In the genomic region with DNA sequence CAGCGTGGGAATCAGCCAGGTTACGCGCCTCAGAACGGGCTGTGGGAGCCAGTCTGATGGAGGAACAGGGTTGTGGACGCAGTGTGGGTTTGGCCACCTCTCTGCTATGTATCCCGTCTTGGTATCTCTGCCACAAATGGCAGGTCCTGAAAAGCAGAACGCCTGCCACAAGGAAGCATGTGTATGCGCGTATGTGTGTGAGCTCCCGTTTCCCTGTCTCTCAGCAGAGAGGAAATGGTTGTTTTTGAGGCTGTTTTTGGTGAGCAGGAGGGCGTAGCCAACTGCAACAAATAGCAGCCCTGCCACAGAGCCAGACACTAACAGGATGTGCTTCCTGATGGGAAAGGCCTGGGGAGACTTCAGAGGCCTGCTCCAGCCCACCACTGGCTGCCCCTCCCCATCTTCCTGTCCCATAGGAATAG, we compare ENCODE assay signal across 9 mouse cellular contexts. TPM values are rescaled to one million over a fixed set of nuclear protein-coding genes. Genes with fewer than 3 reads are reported as not detected.
DNase-seq lines count a peak whose midpoint lies in the region; ATAC-seq lines count a peak whose summit lies in the region.
"Had no signal": no experiment of that assay in that cellular context is flagged by ENCODE, and none has a peak within 500 bp of the region (broad histone marks: within the 10 kb centered on the region; RNA-seq: fewer than 3 reads in every experiment).

No protein-coding gene starts in this region.

- H3K9me3 ChIP-seq in hindbrain, embryonic 16.5 days (ENCODE audit: control insufficient read depth, low read length), result no peaks in the 10 kb centered on the region
- H3K9me3 ChIP-seq in liver, embryonic 11.5 days (ENCODE audit: control insufficient read depth, low read length), result no peaks in the 10 kb centered on the region
- no peaks in the 10 kb centered on the region for H3K9me3 ChIP-seq in neural tube, embryonic 15.5 days (replicated peaks)

- H3K27me3 ChIP-seq in hindbrain, embryonic 16.5 days (replicated peaks; ENCODE audit: control insufficient read depth, insufficient read depth, low read length), result no peaks in the 10 kb centered on the region
- H3K27me3 ChIP-seq in liver, embryonic 11.5 days (replicated peaks; ENCODE audit: control insufficient read depth, insufficient read depth, low read length), result no peaks in the 10 kb centered on the region
- H3K27me3 ChIP-seq in neural tube, embryonic 15.5 days (replicated peaks), result no peaks in the 10 kb centered on the region

- H3K4me1 ChIP-seq in hindbrain, embryonic 16.5 days (ENCODE audit: control insufficient read depth, insufficient read depth, low read depth, low read length), result peaks cover 9% of the 10 kb centered on the region
- peaks cover 13% of the 10 kb centered on the region for H3K4me1 ChIP-seq in liver, embryonic 11.5 days (replicated peaks; ENCODE audit: control insufficient read depth, insufficient read depth, low read length)
- peaks cover 18% of the 10 kb centered on the region for H3K4me1 ChIP-seq in neural tube, embryonic 15.5 days

- no peak for ATAC-seq in hindbrain, embryonic 16.5 days
- ATAC-seq in liver, embryonic 11.5 days (replicated peaks; ENCODE audit: low FRiP score), result no peak
- no peak for ATAC-seq in neural tube, embryonic 15.5 days (ENCODE audit: low FRiP score)
- ATAC-seq in megakaryocyte, adult 5-6 weeks (ENCODE audit: poor library complexity, severe bottlenecking), result no peak

- H3K4me2 ChIP-seq in hindbrain, embryonic 16.5 days (ENCODE audit: low read length), result 0 out of 2 replicates have a peak overlapping the region, but pooled peaks have one; percentile 10
- H3K4me2 ChIP-seq in liver, embryonic 11.5 days, result peak overlapping the region; percentile 6
- H3K4me2 ChIP-seq in neural tube, embryonic 15.5 days, result peak overlapping the region; percentile 17; the same call in 1 of the 2 replicates

- WGBS in hindbrain, embryonic 16.5 days, result 90% methylated on average over 11 of the region's 11 CpGs
- WGBS in liver, embryonic 11.5 days, result 62% methylated on average over 11 of the region's 11 CpGs
- 86% methylated on average over 11 of the region's 11 CpGs for WGBS in neural tube, embryonic 15.5 days

- H3K27ac ChIP-seq in hindbrain, embryonic 16.5 days (ENCODE audit: low read depth, low read length), result no peak overlapping the region; the same call in 1 of the 2 replicates
- peak overlapping the region; percentile 74 for H3K27ac ChIP-seq in liver, embryonic 11.5 days (ENCODE audit: low read depth, low read length)
- H3K27ac ChIP-seq in neural tube, embryonic 15.5 days (replicated peaks), result peak overlapping the region; percentile 56

- H3K9ac ChIP-seq in hindbrain, embryonic 16.5 days (ENCODE audit: low read depth, low read length), result no peak overlapping the region
- H3K9ac ChIP-seq in liver, embryonic 11.5 days (ENCODE audit: low read depth, low read length), result peak overlapping the region; percentile 21; the same call in 1 of the 2 replicates
- 0 out of 2 replicates have a peak overlapping the region, but pooled peaks have one; percentile 20 for H3K9ac ChIP-seq in neural tube, embryonic 15.5 days (replicated peaks)

- peak overlapping the region; percentile 13 for H3K4me3 ChIP-seq in hindbrain, embryonic 16.5 days (ENCODE audit: low read length)
- H3K4me3 ChIP-seq in liver, embryonic 11.5 days (ENCODE audit: low read depth, low read length), result peak overlapping the region; percentile 33
- peak overlapping the region; percentile 21; the same call in 1 of the 2 replicates for H3K4me3 ChIP-seq in neural tube, embryonic 15.5 days (replicated peaks)

- H3K36me3 ChIP-seq in hindbrain, embryonic 16.5 days (ENCODE audit: control insufficient read depth, insufficient read depth, low read length), result no peaks in the 10 kb centered on the region
- no peaks in the 10 kb centered on the region; the same call in 1 of the 2 replicates for H3K36me3 ChIP-seq in liver, embryonic 11.5 days (ENCODE audit: control insufficient read depth, insufficient read depth, low read length)
- peaks cover 5% of the 10 kb centered on the region; the same call in 1 of the 2 replicates for H3K36me3 ChIP-seq in neural tube, embryonic 15.5 days

- peak; percentile 23 for DNase-seq in layer of hippocampus, adult 11-12 months (ENCODE audit: low spot score)
- no peak for DNase-seq in layer of hippocampus, postnatal 10 days (ENCODE audit: low spot score in 2 of 2)
- peak; percentile 30 for DNase-seq in gastrocnemius, postnatal 10 days
- no peak for DNase-seq in liver, embryonic 11.5 days (ENCODE audit: low spot score)
- no peak for DNase-seq in cerebellum, adult 11-12 months

RNA-seq across cellular contexts. Expression of a gene that starts 2.4 kb away (rescaled TPM):
- 1 to 10 TPM; 7.4 to 7.9 TPM for total RNA-seq in layer of hippocampus, postnatal 10 days (2021)
- total RNA-seq in gastrocnemius, postnatal 10 days (2021), result 10 to 100 TPM; 16.0 to 16.5 TPM
- polyA plus RNA-seq in hindbrain, embryonic 16.5 days (2015; fragmentation: Nextera tagmentation; extraction: Ambion mirVana), result 13.8 and 14.1 TPM in 2 replicates
- 8.5 and 10.1 TPM in 2 replicates for polyA plus RNA-seq in liver, embryonic 11.5 days (2014; fragmentation: Nextera tagmentation; extraction: Ambion mirVana)
- polyA plus RNA-seq in neural tube, embryonic 15.5 days (2015; fragmentation: Nextera tagmentation; extraction: Ambion mirVana), result 11.4 and 13.3 TPM in 2 replicates
- total RNA-seq in megakaryocyte, adult 5-6 weeks (2015), result not detected in 2 replicates
- total RNA-seq in megakaryocyte, adult 5-6 weeks (2017), result not detected in 2 replicates
- polyA plus RNA-seq: erythroblast, embryonic 14.5 days had no signal

RNA-seq across cellular contexts. Expression of a gene that starts 34.8 kb away (rescaled TPM):
- 10 to 100 TPM; 36.5 to 43.3 TPM for total RNA-seq in layer of hippocampus, postnatal 10 days (2021)
- total RNA-seq in gastrocnemius, postnatal 10 days (2021), result 10 to 100 TPM; 13.0 to 16.1 TPM
- polyA plus RNA-seq in hindbrain, embryonic 16.5 days (2015; fragmentation: Nextera tagmentation; extraction: Ambion mirVana), result 54.6 and 60.8 TPM in 2 replicates
- polyA plus RNA-seq in liver, embryonic 11.5 days (2014; fragmentation: Nextera tagmentation; extraction: Ambion mirVana), result 46.2 and 49.6 TPM in 2 replicates
- 56.5 and 57.6 TPM in 2 replicates for polyA plus RNA-seq in neural tube, embryonic 15.5 days (2015; fragmentation: Nextera tagmentation; extraction: Ambion mirVana)
- 3.9 and 4.4 TPM in 2 replicates for total RNA-seq in megakaryocyte, adult 5-6 weeks (2015)
- total RNA-seq in megakaryocyte, adult 5-6 weeks (2017), result 8.8 and 11.3 TPM in 2 replicates

RNA-seq across cellular contexts. Expression of a gene that starts 39.6 kb away (rescaled TPM):
- total RNA-seq in layer of hippocampus, postnatal 10 days (2021), result 1 to 10 TPM in 1 of 2 experiments, under 1 TPM in 1; 0.89 to 1.4 TPM
- 1 to 10 TPM; 7.3 to 8.7 TPM for total RNA-seq in gastrocnemius, postnatal 10 days (2021)
- polyA plus RNA-seq in hindbrain, embryonic 16.5 days (2015; fragmentation: Nextera tagmentation; extraction: Ambion mirVana), result 0.49 TPM in 1 of 2 replicates, not detected in the other
- polyA plus RNA-seq in liver, embryonic 11.5 days (2014; fragmentation: Nextera tagmentation; extraction: Ambion mirVana), result not detected in 2 replicates
- 0.13 TPM in 1 of 2 replicates, not detected in the other for polyA plus RNA-seq in neural tube, embryonic 15.5 days (2015; fragmentation: Nextera tagmentation; extraction: Ambion mirVana)
- not detected in 2 replicates for total RNA-seq in megakaryocyte, adult 5-6 weeks (2015)
- total RNA-seq in megakaryocyte, adult 5-6 weeks (2017), result not detected in 2 replicates
- polyA plus RNA-seq: erythroblast, embryonic 14.5 days had no signal

RNA-seq across cellular contexts. Expression of a gene that starts 52.2 kb away (rescaled TPM):
- total RNA-seq in layer of hippocampus, postnatal 10 days (2021), result 10 to 100 TPM; 40.3 to 46.5 TPM
- 10 to 100 TPM; 14.0 to 20.0 TPM for total RNA-seq in gastrocnemius, postnatal 10 days (2021)
- 28.9 and 34.3 TPM in 2 replicates for polyA plus RNA-seq in hindbrain, embryonic 16.5 days (2015; fragmentation: Nextera tagmentation; extraction: Ambion mirVana)
- 18.7 and 19.7 TPM in 2 replicates for polyA plus RNA-seq in liver, embryonic 11.5 days (2014; fragmentation: Nextera tagmentation; extraction: Ambion mirVana)
- 25.1 and 28.7 TPM in 2 replicates for polyA plus RNA-seq in neural tube, embryonic 15.5 days (2015; fragmentation: Nextera tagmentation; extraction: Ambion mirVana)
- 12.3 and 13.1 TPM in 2 replicates for total RNA-seq in megakaryocyte, adult 5-6 weeks (2015)
- total RNA-seq in megakaryocyte, adult 5-6 weeks (2017), result 16.6 and 18.3 TPM in 2 replicates

Comparison
In these comparisons a context has a peak if more than half of its experiments do, and no peak if none do; other contexts are left out.
1. DNase-seq: peak in layer of hippocampus, adult 11-12 months (single experiment) and gastrocnemius, postnatal 10 days (single experiment); none in layer of hippocampus, postnatal 10 days (0 of 2), liver, embryonic 11.5 days (single experiment) and cerebellum, adult 11-12 months (single experiment).
2. RNA of a gene that starts 2.4 kb away (total RNA-seq): 16.0 to 16.5 TPM in gastrocnemius, postnatal 10 days and 7.4 to 7.9 TPM in layer of hippocampus, postnatal 10 days; not detected in megakaryocyte, adult 5-6 weeks; every median in the first group is over 4 times any median in the second.
3. Peak in every context shown above with its lines, with median percentiles within 50 percentile points of each other: H3K4me2 ChIP-seq and H3K4me3 ChIP-seq.